Mouse (Mus musculus): Measurements from ENCODE around the gene Tmem259. TPM values are rescaled to one million over a fixed set of nuclear protein-coding genes. Genes with fewer than 3 reads are reported as not detected.

Gene Tmem259
- polyA plus RNA-seq, 1 experiment, result 131 TPM

DNA sequence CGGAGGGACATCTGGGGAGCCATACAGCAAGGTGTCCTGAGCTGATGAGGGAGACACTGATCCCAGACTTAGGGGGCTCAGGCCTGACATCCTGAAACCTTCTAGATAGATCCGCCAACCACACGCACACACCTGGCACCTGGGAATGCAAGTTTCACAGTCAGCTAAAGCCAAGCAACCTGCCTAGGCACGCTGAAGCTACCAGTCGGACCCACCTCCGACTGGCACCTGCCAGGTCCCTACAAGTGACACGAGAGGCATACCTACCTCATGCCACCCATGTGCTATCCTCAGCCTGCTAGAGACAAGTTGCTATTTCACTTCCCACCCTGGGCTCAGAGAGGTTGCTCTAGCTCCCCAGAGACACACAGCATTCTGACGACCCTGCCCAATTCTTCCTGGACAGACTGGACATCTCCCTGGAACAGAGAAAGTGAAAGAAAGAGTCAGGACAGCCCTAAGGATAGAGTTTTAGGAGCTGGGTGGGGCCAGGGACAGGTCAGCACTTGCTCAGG is 5.2 kb upstream of the Tmem259 start:
- Histone ChIP-seq H3K27ac (ENCODE audit: control insufficient read depth, insufficient read depth, low read depth, low read length, poor library complexity) (peak overlapping the region; percentile 92), H3K4me1 (ENCODE audit: control insufficient read depth, insufficient read depth, low read length) (peaks cover 8% of the 10 kb centered on the region; the same call in 1 of the 2 replicates), H3K4me3 (replicated peaks; ENCODE audit: control insufficient read depth, low read depth, low read length) (peak overlapping the region; percentile 95)
- WGBS, result 41% methylated on average over 8 of the region's 8 CpGs
- TF ChIP-seq CTCF (IDR thresholded peaks at IDR 0.05; ENCODE audit: control insufficient read depth, insufficient read depth, low read length) (0 out of 2 replicates have a peak, but pooled peaks have one; percentile 0), POLR2A (IDR thresholded peaks at IDR 0.05; ENCODE audit: borderline replicate concordance, control insufficient read depth, low read depth, low read length) (no peak)

DNA sequence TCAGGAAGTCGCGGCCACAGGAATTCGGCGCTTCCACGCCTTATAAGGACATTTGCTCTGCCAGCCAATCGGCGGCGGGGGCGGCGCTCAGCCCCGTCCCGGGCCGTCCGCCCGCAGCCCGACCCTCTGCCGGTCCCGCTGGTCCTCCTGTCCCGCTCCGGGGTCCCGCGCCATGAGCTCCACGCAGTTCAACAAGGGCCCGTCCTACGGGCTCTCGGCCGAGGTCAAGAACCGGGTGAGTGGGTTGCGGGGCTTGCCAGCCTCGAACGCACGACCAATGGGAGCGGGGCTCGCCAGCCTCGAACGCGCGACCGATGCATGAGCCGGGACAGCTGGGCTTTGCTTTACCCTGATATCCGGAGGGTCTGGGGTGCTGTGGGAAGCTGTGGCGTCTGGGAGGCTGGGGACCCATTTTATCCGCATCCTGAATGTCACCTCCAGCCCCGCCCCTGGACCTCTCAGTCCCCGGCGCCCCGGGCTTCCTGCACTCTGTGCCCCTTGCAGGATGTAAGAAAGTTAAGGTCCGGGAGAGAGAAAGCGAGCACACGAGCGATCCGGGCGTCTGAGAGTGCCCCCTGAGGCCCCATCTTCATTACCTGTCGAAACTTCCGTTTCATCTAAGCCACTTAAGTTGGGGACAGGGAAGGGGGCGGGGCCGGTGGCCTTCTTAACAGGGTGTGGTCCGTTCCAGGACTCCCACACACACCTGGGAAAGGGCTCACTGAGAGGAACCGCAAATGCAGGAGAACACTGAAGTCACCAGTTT is 4.6 kb upstream of the Tmem259 start, which contains the start of gene Cnn2:
Gene Cnn2, plus strand, starts transcription at position 79 of the 766 bp plus-strand sequence.
- WGBS, result under 1% methylated on average over 59 of the region's 59 CpGs
- TF ChIP-seq CTCF (IDR thresholded peaks at IDR 0.05; ENCODE audit: control insufficient read depth, insufficient read depth, low read length), result no peak
- peak; percentile 63; the same call in 1 of the 2 replicates for TF ChIP-seq POLR2A (IDR thresholded peaks at IDR 0.05; ENCODE audit: borderline replicate concordance, control insufficient read depth, low read depth, low read length)
- H3K27ac ChIP-seq (ENCODE audit: control insufficient read depth, insufficient read depth, low read depth, low read length, poor library complexity), result peak within 1 kb of the TSS; percentile 92
- H3K4me3 ChIP-seq (replicated peaks; ENCODE audit: control insufficient read depth, low read depth, low read length), result peak within 1 kb of the TSS; percentile 95
- H3K4me1 ChIP-seq (ENCODE audit: control insufficient read depth, insufficient read depth, low read length), result peaks cover 8% of the 10 kb centered on the region; the same call in 1 of the 2 replicates

DNA sequence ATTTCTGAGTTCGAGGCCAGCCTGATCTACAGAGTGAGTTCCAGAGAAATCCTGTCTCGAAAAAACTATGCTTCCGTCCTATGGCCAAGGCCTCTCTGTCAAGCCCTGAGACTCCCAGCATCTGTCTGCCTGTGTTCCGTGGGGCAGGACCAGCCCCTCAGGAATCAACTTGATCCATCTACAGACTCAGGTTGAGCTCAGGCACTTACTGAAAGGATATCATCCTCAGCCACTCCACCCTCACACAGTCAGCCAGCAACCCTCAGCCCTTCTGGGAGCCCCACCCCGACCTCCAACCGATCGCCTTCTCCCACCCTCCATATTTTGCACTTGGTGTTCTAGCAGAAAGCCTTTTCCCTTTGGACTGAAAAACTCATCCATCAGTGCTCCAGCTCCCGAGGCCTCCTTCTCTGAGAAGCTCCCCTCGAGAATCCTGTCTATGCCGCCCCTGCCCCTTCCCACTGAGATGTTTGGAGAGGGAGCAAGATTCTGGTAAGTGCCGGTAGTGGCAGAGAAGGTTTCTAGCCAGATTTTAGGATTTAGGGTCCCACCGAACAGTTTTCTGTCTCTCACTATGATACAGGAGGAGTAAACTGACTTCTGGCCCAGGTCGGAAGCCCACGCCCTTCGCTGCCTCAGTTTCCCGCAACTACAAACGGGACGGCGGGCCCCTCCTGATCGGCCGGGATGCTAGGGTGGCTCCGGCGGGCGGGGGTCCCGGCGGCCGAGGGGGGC is 3.8 kb upstream of the Tmem259 start:
- Histone ChIP-seq H3K4me3 (replicated peaks; ENCODE audit: control insufficient read depth, low read depth, low read length) (peak overlapping the region; percentile 95), H3K4me1 (ENCODE audit: control insufficient read depth, insufficient read depth, low read length) (peaks cover 10% of the 10 kb centered on the region; the same call in 1 of the 2 replicates), H3K27ac (ENCODE audit: control insufficient read depth, insufficient read depth, low read depth, low read length, poor library complexity) (peak overlapping the region; percentile 92)
- TF ChIP-seq POLR2A (IDR thresholded peaks at IDR 0.05; ENCODE audit: borderline replicate concordance, control insufficient read depth, low read depth, low read length) (no peak), CTCF (IDR thresholded peaks at IDR 0.05; ENCODE audit: control insufficient read depth, insufficient read depth, low read length) (no peak)
- WGBS, result 18% methylated on average over 27 of the region's 27 CpGs

DNA sequence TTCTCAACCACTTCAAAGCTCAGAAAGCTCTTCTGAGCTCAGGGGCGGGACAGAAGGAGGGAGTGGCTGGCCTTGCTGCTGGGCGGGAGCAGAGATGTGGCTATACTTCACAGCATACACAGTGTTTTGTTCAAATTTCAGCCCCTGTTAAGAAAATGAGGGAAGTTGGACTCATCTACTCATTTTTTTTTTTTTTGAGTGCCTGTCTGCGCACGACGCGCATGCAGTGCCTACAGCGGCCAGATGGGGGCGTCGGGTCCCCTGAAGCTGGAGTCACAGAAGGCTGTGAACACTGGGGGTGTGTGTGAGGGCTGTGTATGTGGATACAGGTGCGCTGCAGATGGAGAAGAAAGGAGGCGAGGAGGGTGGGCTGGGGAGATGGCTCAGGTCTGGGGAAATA is 2.8 kb upstream of the Tmem259 start:
- Histone ChIP-seq H3K4me3 (replicated peaks; ENCODE audit: control insufficient read depth, low read depth, low read length) (peak overlapping the region; percentile 14), H3K4me1 (ENCODE audit: control insufficient read depth, insufficient read depth, low read length) (peaks cover 10% of the 10 kb centered on the region; the same call in 1 of the 2 replicates), H3K27ac (ENCODE audit: control insufficient read depth, insufficient read depth, low read depth, low read length, poor library complexity) (peak overlapping the region; percentile 92)
- WGBS, result under 1% methylated on average over 11 of the region's 11 CpGs
- no peak for TF ChIP-seq POLR2A (IDR thresholded peaks at IDR 0.05; ENCODE audit: borderline replicate concordance, control insufficient read depth, low read depth, low read length)
- peak; percentile 86 for TF ChIP-seq CTCF (IDR thresholded peaks at IDR 0.05; ENCODE audit: control insufficient read depth, insufficient read depth, low read length)

- Histone ChIP-seq H3K27ac (ENCODE audit: control insufficient read depth, insufficient read depth, low read depth, low read length, poor library complexity) (peak overlapping the region; percentile 92), H3K4me3 (replicated peaks; ENCODE audit: control insufficient read depth, low read depth, low read length) (peak overlapping the region; percentile 45), H3K4me1 (ENCODE audit: control insufficient read depth, insufficient read depth, low read length) (peaks cover 10% of the 10 kb centered on the region; the same call in 1 of the 2 replicates)
- TF ChIP-seq POLR2A (IDR thresholded peaks at IDR 0.05; ENCODE audit: borderline replicate concordance, control insufficient read depth, low read depth, low read length) (no peak), CTCF (IDR thresholded peaks at IDR 0.05; ENCODE audit: control insufficient read depth, insufficient read depth, low read length) (no peak)
- 15% methylated on average over 6 of the region's 6 CpGs for WGBS
Measured at GRCm38 (mm10) chr10:79986232-79986878, 2.2 kb upstream of the Tmem259 start.

GRCm38 (mm10) chr10:79985334-79986231 is 1.5 kb upstream of the Tmem259 start:
- Histone ChIP-seq H3K4me3 (replicated peaks; ENCODE audit: control insufficient read depth, low read depth, low read length) (peak overlapping the region; percentile 74), H3K27ac (ENCODE audit: control insufficient read depth, insufficient read depth, low read depth, low read length, poor library complexity) (peak overlapping the region; percentile 94), H3K4me1 (ENCODE audit: control insufficient read depth, insufficient read depth, low read length) (peaks cover 10% of the 10 kb centered on the region; the same call in 1 of the 2 replicates)
- 1% methylated on average over 35 of the region's 35 CpGs for WGBS
- no peak for TF ChIP-seq CTCF (IDR thresholded peaks at IDR 0.05; ENCODE audit: control insufficient read depth, insufficient read depth, low read length)
- TF ChIP-seq POLR2A (IDR thresholded peaks at IDR 0.05; ENCODE audit: borderline replicate concordance, control insufficient read depth, low read depth, low read length), result no peak

GRCm38 (mm10) chr10:79984871-79985270 is 741 bp upstream of the Tmem259 start:
- Histone ChIP-seq H3K4me3 (replicated peaks; ENCODE audit: control insufficient read depth, low read depth, low read length) (peak overlapping the region; percentile 78), H3K4me1 (ENCODE audit: control insufficient read depth, insufficient read depth, low read length) (peaks cover 10% of the 10 kb centered on the region; the same call in 1 of the 2 replicates), H3K27ac (ENCODE audit: control insufficient read depth, insufficient read depth, low read depth, low read length, poor library complexity) (peak overlapping the region; percentile 94)
- under 1% methylated on average over 22 of the region's 22 CpGs for WGBS
- TF ChIP-seq CTCF (IDR thresholded peaks at IDR 0.05; ENCODE audit: control insufficient read depth, insufficient read depth, low read length) (no peak), POLR2A (IDR thresholded peaks at IDR 0.05; ENCODE audit: borderline replicate concordance, control insufficient read depth, low read depth, low read length) (no peak)
